Mouse (Mus musculus): ENCODE data around the gene Adcy1.

Gene Adcy1

DNA sequence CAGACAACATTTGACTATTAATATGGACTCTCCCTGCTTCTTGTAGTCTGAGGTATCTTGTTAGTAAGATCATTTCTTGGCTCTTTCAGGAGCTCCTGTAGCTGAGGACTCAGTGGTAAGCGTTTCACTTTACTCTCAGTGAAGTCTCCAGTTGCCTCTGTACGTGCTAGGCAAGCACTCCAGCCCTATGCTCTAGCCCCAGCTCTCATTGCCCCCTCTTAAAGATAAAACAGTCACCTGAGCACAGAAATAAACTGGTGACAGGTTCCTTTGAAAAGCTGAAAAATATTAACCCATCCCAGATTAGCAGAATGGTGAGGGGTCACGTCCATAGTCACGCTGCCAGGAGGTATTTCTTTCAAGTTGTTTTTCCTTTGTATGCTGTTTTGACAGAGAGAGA, 115.4 kb downstream of the Adcy1 start:
- intact Hi-C loops (cut with DNase I) = no loop called here

GRCm38 (mm10) chr11:7179276-7179675, 116.0 kb downstream of the Adcy1 start:
- intact Hi-C loops (cut with DNase I) = no loop called here

DNA sequence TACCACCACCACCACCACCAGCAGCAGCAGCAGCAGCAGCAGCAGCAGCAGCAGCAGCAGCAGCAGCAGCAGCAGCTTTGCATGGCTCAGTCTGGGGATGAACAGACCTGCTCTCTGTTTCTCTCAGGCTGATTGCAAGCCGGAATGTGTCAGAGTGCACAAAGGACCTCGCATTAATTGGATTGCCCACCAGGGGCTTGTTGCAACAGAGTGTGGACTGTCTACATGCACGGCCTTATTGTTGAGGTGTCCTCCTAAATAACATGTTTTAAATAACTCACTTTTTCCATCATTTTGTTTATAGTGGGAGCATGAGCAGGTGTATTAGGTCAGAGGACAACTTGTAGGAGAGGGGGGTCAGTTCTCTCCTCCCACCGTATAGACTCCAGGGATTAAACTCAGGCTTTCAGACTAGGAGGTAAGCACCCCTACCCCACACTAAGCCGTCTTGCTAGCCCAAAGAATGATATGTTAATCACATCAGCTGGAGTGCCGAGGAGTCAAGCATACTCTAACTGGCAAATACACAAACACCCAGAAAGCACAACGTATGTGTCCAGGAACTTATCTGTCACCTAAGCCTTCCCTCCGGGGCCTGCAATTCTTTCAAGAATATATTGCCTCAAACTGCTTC, 119.2 kb downstream of the Adcy1 start:
- intact Hi-C loops (cut with DNase I) = no loop called here

GRCm38 (mm10) chr11:7184420-7184819, 121.1 kb downstream of the Adcy1 start:
- intact Hi-C loops (cut with DNase I) = no loop called here

- intact Hi-C loops (cut with DNase I) = no loop called here
Observed at GRCm38 (mm10) chr11:7187472-7187871, 124.2 kb downstream of the Adcy1 start.

GRCm38 (mm10) chr11:7188469-7188868, 125.2 kb downstream of the Adcy1 start, which contains the start of gene Gm11985:
Gm11985 (minus strand) TSS chr11:7188569.
- intact Hi-C loops (cut with DNase I) = no loop called here

DNA sequence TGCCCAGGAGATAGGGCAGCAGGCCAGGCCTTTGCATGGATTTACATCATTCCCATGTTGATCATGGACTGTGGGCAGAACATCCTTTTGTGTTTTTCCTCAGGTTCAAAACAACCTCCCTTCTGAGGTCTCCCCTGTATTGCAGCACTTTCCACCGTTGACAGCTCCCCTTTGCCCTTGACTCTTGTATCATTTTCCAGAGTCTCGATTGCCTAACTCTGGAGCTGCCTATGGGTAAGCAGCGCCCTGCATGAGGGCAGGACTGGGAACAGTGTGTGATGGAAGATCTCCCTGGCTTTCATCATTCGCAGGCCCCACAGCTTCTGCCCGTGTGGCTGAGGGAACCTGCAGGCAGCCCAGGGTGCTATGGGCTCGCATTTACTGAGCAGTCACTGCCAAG, 129.4 kb downstream of the Adcy1 start:
- intact Hi-C loops (cut with DNase I) = no loop called here

DNA sequence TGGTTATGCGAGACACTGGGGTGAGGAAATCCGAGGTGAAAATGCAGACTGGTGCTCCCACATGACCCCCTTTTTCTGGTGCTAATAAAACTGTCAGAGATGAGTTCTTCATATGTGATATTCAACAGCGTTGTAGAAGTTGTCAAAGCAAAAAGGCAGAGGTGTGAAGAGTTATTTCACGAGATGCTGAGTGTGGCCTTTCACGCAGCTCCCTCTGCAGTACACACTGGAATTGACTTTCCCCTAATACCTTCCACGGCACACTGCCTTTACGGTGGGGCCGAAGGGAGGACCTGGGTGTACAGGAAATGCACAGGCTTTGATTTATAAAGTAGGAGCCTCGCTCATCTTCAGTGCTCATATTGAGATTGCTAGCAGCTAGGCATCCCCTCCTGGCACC, 129.8 kb downstream of the Adcy1 start:
- intact Hi-C loops (cut with DNase I) = no loop called here

- intact Hi-C loops (cut with DNase I) = loop anchor here (5.0 kb wide), 1 partner anchor 1213 kb away; no protein-coding TSS in a partner anchor
Observed at GRCm38 (mm10) chr11:7194432-7195311, 131.4 kb downstream of the Adcy1 start.

DNA sequence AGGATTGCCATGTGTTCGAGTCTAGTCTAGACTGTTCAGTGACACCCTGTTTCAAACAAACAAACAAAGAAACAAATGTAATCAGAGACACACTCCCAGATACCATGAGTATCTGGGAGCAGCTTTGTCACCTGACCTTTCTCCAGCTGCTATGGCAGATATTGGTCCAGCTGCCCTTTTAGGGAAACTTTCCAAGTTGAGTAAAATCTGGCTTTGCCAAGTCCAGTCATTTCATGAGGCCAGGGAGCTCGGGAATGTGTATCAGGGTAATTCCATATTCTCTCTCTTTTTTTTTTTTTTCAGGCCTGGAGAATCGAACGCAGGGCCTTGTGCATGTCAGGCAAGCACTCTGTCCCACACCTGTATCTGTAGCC, 132.0 kb downstream of the Adcy1 start:
- intact Hi-C loops (cut with DNase I) = loop anchor here (5.0 kb wide), 1 partner anchor 1212 kb away; no protein-coding TSS in a partner anchor

DNA sequence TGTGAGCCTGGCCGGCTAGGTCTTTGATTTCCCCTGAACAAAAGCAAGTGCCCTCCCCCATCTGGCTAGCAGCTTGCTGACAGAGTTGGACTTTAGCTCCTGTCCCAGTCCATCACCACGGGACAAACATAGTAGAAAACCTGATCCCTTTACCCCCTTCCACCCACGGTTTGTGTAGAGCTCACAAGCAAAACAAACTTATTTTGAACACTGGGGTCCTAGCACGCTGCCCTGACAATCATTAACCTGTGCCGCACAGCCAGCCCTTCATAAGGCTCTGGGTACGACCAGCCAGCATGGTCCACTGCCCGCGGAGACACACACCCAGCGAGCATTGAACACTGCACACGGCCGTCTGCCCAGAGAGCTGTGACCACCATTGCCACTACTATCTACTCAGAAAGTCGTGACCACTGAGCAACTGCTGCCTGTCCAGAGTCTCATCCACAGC, 134.2 kb downstream of the Adcy1 start, which contains the start of gene Igfbp1:
Gene Igfbp1 (plus strand): TSS at position 292 of the 451 bp plus-strand sequence.
- intact Hi-C loops (cut with DNase I) = loop anchor here (5.0 kb wide), 1 partner anchor 1210 kb away; no protein-coding TSS in a partner anchor

DNA sequence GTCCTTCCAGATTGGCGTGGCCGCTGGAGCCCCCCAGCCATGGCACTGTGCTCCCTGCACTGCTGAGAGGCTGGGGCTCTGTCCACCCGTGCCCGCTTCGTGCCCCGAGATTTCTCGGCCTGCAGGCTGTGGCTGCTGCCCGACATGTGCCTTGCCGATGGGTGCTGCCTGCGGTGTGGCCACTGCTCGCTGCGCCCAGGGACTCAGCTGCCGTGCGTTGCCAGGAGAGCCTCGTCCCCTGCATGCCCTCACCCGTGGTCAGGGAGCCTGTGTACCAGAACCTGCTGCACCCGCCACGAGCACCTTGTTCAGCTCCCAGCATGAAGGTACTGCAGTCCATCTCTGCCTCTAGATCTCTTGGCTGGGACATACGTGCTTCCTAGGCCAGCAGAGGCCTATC, 134.7 kb downstream of the Adcy1 start:
- intact Hi-C loops (cut with DNase I) = loop anchor here (5.0 kb wide), 1 partner anchor 1209 kb away; no protein-coding TSS in a partner anchor

- intact Hi-C loops (cut with DNase I) = loop anchor here (5.0 kb wide), 1 partner anchor 1209 kb away; no protein-coding TSS in a partner anchor
Observed at GRCm38 (mm10) chr11:7198481-7199256, 135.4 kb downstream of the Adcy1 start.

DNA sequence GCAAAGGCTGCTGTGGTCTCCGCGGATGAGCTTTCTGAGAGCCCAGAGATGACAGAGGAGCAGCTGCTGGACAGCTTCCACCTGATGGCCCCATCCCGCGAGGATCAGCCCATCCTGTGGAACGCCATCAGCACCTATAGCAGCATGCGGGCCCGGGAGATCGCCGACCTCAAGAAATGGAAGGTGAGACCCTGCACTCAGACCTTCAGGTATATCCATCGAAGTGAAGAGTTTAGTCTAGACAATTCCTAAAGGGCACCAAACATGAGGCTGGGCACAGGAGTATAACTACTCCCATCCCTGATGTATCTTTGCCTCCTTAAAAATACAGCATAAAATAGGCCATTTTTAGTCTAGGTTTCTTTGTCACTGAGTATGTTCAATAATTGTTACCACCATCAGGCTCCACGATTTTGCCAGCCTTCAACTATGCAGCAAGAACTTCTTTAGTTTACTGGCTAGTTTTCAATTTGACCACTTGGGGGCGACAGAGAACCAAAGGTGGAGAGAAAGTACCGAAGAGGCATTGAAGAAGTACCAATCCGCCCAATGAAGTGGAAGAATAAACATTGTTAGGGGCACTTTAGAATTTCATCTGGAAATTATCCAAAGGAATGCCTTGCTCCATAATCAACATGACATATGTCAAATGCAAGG, 136.6 kb downstream of the Adcy1 start:
- intact Hi-C loops (cut with DNase I) = loop anchor here (5.0 kb wide), 1 partner anchor 1207 kb away; no protein-coding TSS in a partner anchor

GRCm38 (mm10) chr11:7200393-7200783, 137.1 kb downstream of the Adcy1 start:
- intact Hi-C loops (cut with DNase I) = no loop called here

DNA sequence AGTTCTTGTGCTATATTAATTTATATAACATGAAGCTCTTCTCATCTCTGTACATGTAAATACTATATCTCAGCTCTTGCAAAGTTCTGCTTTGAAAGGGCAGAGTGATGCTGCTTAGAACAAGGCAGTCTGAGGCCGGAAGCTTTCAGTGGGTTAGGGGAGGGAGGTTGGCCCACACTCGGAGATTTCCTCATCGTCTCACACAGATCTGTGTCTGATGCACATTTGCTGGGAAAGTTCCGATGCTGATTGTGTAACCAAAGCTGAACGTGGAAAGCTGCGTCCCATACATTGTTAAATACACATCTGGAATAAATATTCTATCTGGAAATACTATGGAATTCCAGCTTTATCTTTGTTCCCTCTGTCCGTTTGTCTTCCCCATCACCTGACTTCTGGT, 138.9 kb downstream of the Adcy1 start:
- intact Hi-C loops (cut with DNase I) = no loop called here

DNA sequence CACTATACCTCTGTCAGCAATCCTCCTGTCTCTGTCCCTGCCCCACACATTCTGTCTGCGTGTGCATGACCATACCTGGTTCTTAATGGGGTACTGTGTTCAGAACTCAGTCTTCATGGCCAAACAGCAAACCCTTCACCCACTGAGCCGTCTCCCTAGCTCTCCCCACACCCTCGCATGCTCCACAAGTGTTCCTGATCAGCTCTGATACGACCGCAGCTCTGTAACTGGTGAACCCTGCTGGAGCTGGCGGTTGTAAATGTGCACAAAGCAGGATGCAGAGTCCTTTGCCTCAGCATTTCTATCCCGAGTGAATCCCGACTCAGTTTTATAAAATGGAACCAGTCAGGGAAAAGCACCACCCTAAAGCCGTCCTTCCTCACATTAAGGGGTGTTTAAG, 140.6 kb downstream of the Adcy1 start:
- intact Hi-C loops (cut with DNase I) = no loop called here

DNA sequence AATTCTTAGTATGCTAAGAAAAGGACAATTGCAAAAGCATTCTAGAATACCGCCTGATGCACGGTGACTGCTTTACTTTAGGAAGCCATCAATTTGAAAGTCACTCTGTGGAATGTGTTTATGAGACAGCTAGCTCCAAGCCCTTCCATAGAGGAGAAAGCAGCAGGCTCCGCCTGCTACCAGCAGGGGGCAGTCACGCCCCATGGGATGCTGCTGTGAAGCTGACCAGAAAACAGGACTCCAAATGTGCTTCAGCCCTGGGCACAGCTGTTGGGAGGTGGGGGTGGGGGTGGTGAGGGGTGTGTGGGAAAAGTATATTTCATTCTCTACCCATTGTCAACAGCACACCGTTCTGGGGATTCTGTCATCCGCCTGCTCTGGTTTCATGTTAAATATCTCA, 147.1 kb downstream of the Adcy1 start:
- intact Hi-C loops (cut with DNase I) = loop anchor here (2.0 to 10.0 kb wide), 6 partner anchors 357 to 1197 kb away; no protein-coding TSS in a partner anchor

GRCm38 (mm10) chr11:7211211-7211610, 147.9 kb downstream of the Adcy1 start:
- intact Hi-C loops (cut with DNase I) = loop anchor here (2.0 to 10.0 kb wide), 6 partner anchors 356 to 1196 kb away; no protein-coding TSS in a partner anchor

- intact Hi-C loops (cut with DNase I) = loop anchor here (5.0 to 10.0 kb wide), 4 partner anchors 355 to 1195 kb away; no protein-coding TSS in a partner anchor
Observed at GRCm38 (mm10) chr11:7212126-7212798, 149.0 kb downstream of the Adcy1 start.

Measured in adrenal gland (tissue).